Mouse (Mus musculus) myocyte (in vitro differentiated cells): Measurements from ENCODE around the gene Tada1. TPM values are rescaled to one million over a fixed set of nuclear protein-coding genes. Genes with fewer than 3 reads are reported as not detected.

Source experiments
- H3K27me3 ChIP-seq: one replicate; pipeline ENCODE4 v1.6.1; 2011; ENCODE audit not compliant: control insufficient read depth, insufficient read depth, insufficient read length
- H3K36me3 ChIP-seq: one replicate; pipeline ENCODE4 v1.6.1; 2011; ENCODE audit not compliant: control insufficient read depth, insufficient read depth
- H3K4me2 ChIP-seq: one replicate; pipeline ENCODE4 v1.6.1; 2011; ENCODE audit warnings: low read depth, control low read depth
- H3K4me3 ChIP-seq: one replicate; pipeline ENCODE4 v1.5.1; 2011; ENCODE audit warnings: mild to moderate bottlenecking, control low read depth, moderate library complexity
- H3K79me2 ChIP-seq: one replicate; pipeline ENCODE4 v1.6.1; 2011; ENCODE audit not compliant: control insufficient read depth, insufficient read depth
- H3ac ChIP-seq: one replicate; pipeline ENCODE4 v1.6.1; 2011; ENCODE audit not compliant: control insufficient read depth, insufficient read length
- CEBPB ChIP-seq: IDR thresholded peaks from 2 replicates; pipeline ENCODE4 v1.6.1; 2011; ENCODE audit warnings: mild to moderate bottlenecking, moderate library complexity; ENCODE audit not compliant: poor library complexity, insufficient read depth, severe bottlenecking
- E2F4 ChIP-seq: IDR thresholded peaks from one replicate; pipeline ENCODE4 v1.6.1; 2011; ENCODE audit warnings: mild to moderate bottlenecking, control low read depth, moderate library complexity; ENCODE audit not compliant: insufficient read depth
- MAX ChIP-seq: IDR thresholded peaks from one replicate; pipeline ENCODE4 v1.6.1; 2011; ENCODE audit warnings: low read depth, mild to moderate bottlenecking, control low read depth
- MYOD1 ChIP-seq, 3 experiments: IDR thresholded peaks; one replicate each; pipeline ENCODE4 v1.6.1; 2011; ENCODE audit warnings: control low read depth in 2 of 3, low read depth in 2 of 3, mild to moderate bottlenecking in 2 of 3, moderate library complexity in 1 of 3; ENCODE audit not compliant: insufficient read length in 2 of 3, control insufficient read depth in 1 of 3
- MYOG ChIP-seq, 3 experiments: IDR thresholded peaks; one replicate each; pipeline ENCODE4 v1.6.1; 2011; ENCODE audit warnings: control low read depth in 2 of 3, low read depth in 2 of 3, mild to moderate bottlenecking in 2 of 3; ENCODE audit not compliant: insufficient read length in 2 of 3, control insufficient read depth in 1 of 3, insufficient read depth in 1 of 3
- POLR2A ChIP-seq: IDR thresholded peaks from one replicate; pipeline ENCODE4 v1.6.1; 2011; ENCODE audit warnings: low read depth, mild to moderate bottlenecking, control low read depth, moderate library complexity; ENCODE audit not compliant: insufficient read length
- POLR2AphosphoS2 ChIP-seq: IDR thresholded peaks from one replicate; pipeline ENCODE4 v1.6.1; 2011; ENCODE audit warnings: low read depth, control low read depth; ENCODE audit not compliant: insufficient read length
- REST ChIP-seq: IDR thresholded peaks from one replicate; pipeline ENCODE4 v1.6.1; 2011; ENCODE audit warnings: mild to moderate bottlenecking, control low read depth, moderate library complexity; ENCODE audit not compliant: insufficient read depth, insufficient read length
- SRF ChIP-seq: IDR thresholded peaks from one replicate; pipeline ENCODE4 v1.6.1; 2011; ENCODE audit warnings: low read depth; ENCODE audit not compliant: control insufficient read depth, insufficient read length
- TCF12 ChIP-seq: IDR thresholded peaks from one replicate; pipeline ENCODE4 v1.6.1; 2011; ENCODE audit warnings: mild to moderate bottlenecking, control low read depth; ENCODE audit not compliant: poor library complexity, insufficient read depth, severe bottlenecking
- TCF3 ChIP-seq: IDR thresholded peaks from one replicate; pipeline ENCODE4 v1.6.1; 2011; ENCODE audit warnings: low read depth, control low read depth; ENCODE audit not compliant: insufficient read length
- USF1 ChIP-seq: IDR thresholded peaks from one replicate; pipeline ENCODE4 v1.6.1; 2011; ENCODE audit warnings: low read depth, mild to moderate bottlenecking, control low read depth, moderate library complexity
- polyA plus RNA-seq: library from polyadenylated mRNA; unstranded; fragments of >200 nt; fragmentation: generic; extraction: Trizol; gene quantifications from one replicate; pipeline ENCODE4 v1.2.1, GENCODE M21; 2012; ENCODE audit warnings: missing spikeins

The Tada1 gene
- polyA plus RNA-seq, 1 experiment, result 11.7 TPM

GRCm38 (mm10) chr1:166343586-166343985 is 35.3 kb upstream of the Tada1 start:
- H3K27me3 ChIP-seq, result no peaks in the 10 kb centered on the region
- no peak overlapping the region for H3K4me3 ChIP-seq
- H3ac ChIP-seq, result no peak overlapping the region
- H3K4me2 ChIP-seq, result no peak overlapping the region
- no peaks in the 10 kb centered on the region for H3K36me3 ChIP-seq
- no peaks in the 10 kb centered on the region for H3K79me2 ChIP-seq
- TF ChIP-seq CEBPB (no peak), MYOD1 (IDR thresholded peaks at IDR 0.05; ENCODE audit: control insufficient read depth in 1 of 3, insufficient read length in 2 of 3, low read depth in 2 of 3) (peak in 2 of 3 experiments; percentile 67 to 70), REST (no peak), MAX (no peak), MYOG (IDR thresholded peaks at IDR 0.05; ENCODE audit: control insufficient read depth in 1 of 3, insufficient read depth in 1 of 3, insufficient read length in 2 of 3, low read depth in 2 of 3) (no peak), E2F4 (no peak), POLR2A (no peak)

GRCm38 (mm10) chr1:166344300-166345077 is 34.4 kb upstream of the Tada1 start:
- Histone ChIP-seq H3K27me3 (no peaks in the 10 kb centered on the region), H3K79me2 (no peaks in the 10 kb centered on the region), H3K4me3 (no peak overlapping the region), H3K36me3 (no peaks in the 10 kb centered on the region), H3ac (no peak overlapping the region), H3K4me2 (no peak overlapping the region)
- no peak for TF ChIP-seq POLR2A
- no peak for TF ChIP-seq TCF12
- TF ChIP-seq MYOG (IDR thresholded peaks at IDR 0.05; ENCODE audit: control insufficient read depth in 1 of 3, insufficient read depth in 1 of 3, insufficient read length in 2 of 3, low read depth in 2 of 3), result no peak
- no peak for TF ChIP-seq MAX
- TF ChIP-seq SRF, result no peak
- TF ChIP-seq USF1, result no peak
- no peak for TF ChIP-seq CEBPB
- no peak for TF ChIP-seq REST
- TF ChIP-seq MYOD1 (IDR thresholded peaks at IDR 0.05; ENCODE audit: control insufficient read depth in 1 of 3, insufficient read length in 2 of 3, low read depth in 2 of 3), result no peak
- no peak for TF ChIP-seq POLR2AphosphoS2
- TF ChIP-seq E2F4, result no peak
- no peak for TF ChIP-seq TCF3

DNA sequence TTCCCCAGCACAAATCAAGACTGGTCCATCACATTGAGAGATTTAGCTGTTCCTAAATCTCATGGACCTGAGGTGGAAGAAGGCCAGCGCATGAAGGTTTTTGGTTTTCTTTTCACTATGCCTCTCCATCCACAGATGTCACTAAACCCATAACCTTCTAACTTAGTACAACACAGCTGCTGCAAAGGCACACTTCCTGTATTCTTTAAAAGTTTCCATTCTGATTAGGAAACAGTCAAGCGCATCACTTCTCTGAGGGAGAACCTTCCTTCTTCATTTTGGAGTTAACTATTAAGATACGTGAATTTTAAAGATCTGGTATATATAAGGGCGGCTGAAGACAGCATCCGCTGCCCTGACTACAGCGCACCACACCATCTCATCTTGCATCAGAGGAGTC is 33.3 kb upstream of the Tada1 start:
- Histone ChIP-seq H3K4me2 (no peak overlapping the region), H3K4me3 (no peak overlapping the region), H3K79me2 (no peaks in the 10 kb centered on the region), H3ac (no peak overlapping the region), H3K27me3 (no peaks in the 10 kb centered on the region), H3K36me3 (no peaks in the 10 kb centered on the region)
- TF ChIP-seq E2F4, result no peak
- TF ChIP-seq POLR2AphosphoS2, result no peak
- TF ChIP-seq TCF12, result no peak
- no peak for TF ChIP-seq REST
- no peak for TF ChIP-seq MAX
- no peak for TF ChIP-seq MYOD1 (IDR thresholded peaks at IDR 0.05; ENCODE audit: control insufficient read depth in 1 of 3, insufficient read length in 2 of 3, low read depth in 2 of 3)
- no peak for TF ChIP-seq POLR2A
- TF ChIP-seq USF1, result no peak
- TF ChIP-seq TCF3, result no peak
- TF ChIP-seq CEBPB, result no peak
- TF ChIP-seq SRF, result no peak
- no peak for TF ChIP-seq MYOG (IDR thresholded peaks at IDR 0.05; ENCODE audit: control insufficient read depth in 1 of 3, insufficient read depth in 1 of 3, insufficient read length in 2 of 3, low read depth in 2 of 3)

DNA sequence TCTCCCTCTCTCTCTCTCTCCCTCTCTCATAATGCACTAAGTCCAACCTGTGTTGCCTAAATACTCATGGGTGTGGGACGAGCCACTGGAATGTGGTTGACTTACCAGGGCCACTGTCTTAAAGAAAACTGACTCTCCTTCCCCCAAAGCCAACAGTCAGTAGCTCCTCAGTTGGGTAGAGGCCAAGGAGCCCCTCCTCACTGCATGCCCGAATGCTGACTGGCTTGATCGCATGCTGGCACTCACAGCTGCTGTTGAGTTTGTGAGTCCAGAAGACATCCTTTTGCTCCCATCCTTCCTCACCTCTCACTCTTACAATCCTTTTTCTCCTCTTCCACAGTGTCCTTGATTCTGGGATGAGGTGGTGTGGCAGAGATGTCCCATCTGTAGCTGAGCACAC is 32.0 kb upstream of the Tada1 start:
- H3K36me3 ChIP-seq, result no peaks in the 10 kb centered on the region
- no peaks in the 10 kb centered on the region for H3K79me2 ChIP-seq
- no peak overlapping the region for H3K4me2 ChIP-seq
- H3K4me3 ChIP-seq, result no peak overlapping the region
- no peaks in the 10 kb centered on the region for H3K27me3 ChIP-seq
- no peak for TF ChIP-seq MAX
- no peak for TF ChIP-seq CEBPB
- TF ChIP-seq MYOD1 (IDR thresholded peaks at IDR 0.05; ENCODE audit: control insufficient read depth in 1 of 3, insufficient read length in 2 of 3, low read depth in 2 of 3), result peak in 1 of 3 experiments; percentile 36
- TF ChIP-seq SRF, result no peak
- TF ChIP-seq MYOG (IDR thresholded peaks at IDR 0.05; ENCODE audit: control insufficient read depth in 1 of 3, insufficient read depth in 1 of 3, insufficient read length in 2 of 3, low read depth in 2 of 3), result no peak
- no peak for TF ChIP-seq USF1
- no peak for TF ChIP-seq REST
- no peak overlapping the region for H3ac ChIP-seq

DNA sequence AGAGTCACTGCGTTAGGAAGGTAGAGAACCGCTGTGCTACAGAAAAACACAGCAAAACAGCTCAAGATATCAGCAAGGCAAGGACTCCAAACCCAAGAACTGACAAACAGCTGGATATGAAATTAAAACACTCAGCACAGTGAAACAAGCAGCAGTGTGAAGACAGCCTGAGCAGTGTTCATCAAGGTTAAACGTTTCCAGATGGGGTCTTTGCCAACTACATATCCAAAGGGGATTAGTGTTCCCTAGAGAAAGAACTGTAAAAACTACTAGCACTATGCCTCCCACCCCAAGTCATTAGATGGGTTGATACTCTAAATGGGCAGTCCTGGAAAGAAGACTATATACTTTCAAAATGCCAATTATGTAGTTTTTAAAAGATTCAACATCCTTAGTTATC is 29.6 kb upstream of the Tada1 start:
- H3K4me2 ChIP-seq, result no peak overlapping the region
- H3ac ChIP-seq, result no peak overlapping the region

More for the DNA sequence above, 29.6 kb upstream of the Tada1 start:
- Histone ChIP-seq H3K27me3 (no peaks in the 10 kb centered on the region), H3K36me3 (no peaks in the 10 kb centered on the region), H3K4me3 (no peak overlapping the region), H3K79me2 (no peaks in the 10 kb centered on the region)
- TF ChIP-seq CEBPB (no peak), MAX (no peak)
